ENCODE assay signal across 22 mouse cellular contexts in the genomic region with DNA sequence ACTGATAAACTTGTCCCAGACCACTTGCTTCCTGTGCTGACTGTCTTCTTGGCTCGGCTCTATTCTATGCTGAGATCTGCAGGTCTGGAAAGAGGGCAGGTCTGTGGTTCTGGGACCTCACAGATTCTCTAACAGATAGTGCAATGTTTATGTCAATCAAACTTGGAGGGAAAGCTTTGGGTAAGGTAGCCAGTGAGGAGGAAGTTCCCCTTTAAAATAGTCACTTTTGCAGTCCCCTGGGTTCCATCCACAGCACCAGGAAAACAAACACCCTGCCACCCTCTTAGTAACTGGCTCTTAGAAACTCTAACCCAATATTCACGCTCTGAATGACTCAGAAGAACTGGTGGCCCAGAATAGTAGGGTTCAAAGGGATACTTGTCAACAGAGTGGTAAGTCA. TPM values are rescaled to one million over a fixed set of nuclear protein-coding genes. Genes with fewer than 3 reads are reported as not detected.
DNase-seq lines count a peak whose midpoint lies in the region; ATAC-seq and TF ChIP-seq lines count a peak whose summit lies in the region.
"Had no signal": no experiment of that assay in that cellular context is flagged by ENCODE, and none has a peak within 500 bp of the region (broad histone marks: within the 10 kb centered on the region; RNA-seq: fewer than 3 reads in every experiment).

No protein-coding gene starts in this region.

- TF ChIP-seq CTCF in bone marrow macrophage, adult 2 months (IDR thresholded peaks at IDR 0.05; ENCODE audit: low read depth, low read length): no peak

- WGBS in heart, embryonic 11.5 days (ENCODE audit: insufficient replicate concordance): 21% methylated on average over 2 of the region's 2 CpGs
- 50% methylated on average over 2 of the region's 2 CpGs for WGBS in limb, embryonic 15.5 days
- 57% methylated on average over 2 of the region's 2 CpGs for WGBS in limb, embryonic 10.5 days

- ATAC-seq in heart, embryonic 11.5 days (replicated peaks; ENCODE audit: insufficient number of reproducible peaks, low FRiP score, low TSS enrichment): no peak
- ATAC-seq in limb, embryonic 15.5 days (ENCODE audit: insufficient number of reproducible peaks, low FRiP score, low TSS enrichment, low read depth): no peak
- ATAC-seq in megakaryocyte progenitor cell, adult 5-6 weeks (replicated peaks; ENCODE audit: poor library complexity): peak; percentile 36
- no peak for ATAC-seq in monocyte, adult 5-6 weeks (replicated peaks; ENCODE audit: insufficient number of reproducible peaks, low FRiP score, low TSS enrichment, poor library complexity, severe bottlenecking)
- ATAC-seq: forebrain, embryonic 16.5 days; intestine, embryonic 15.5 days; lung, postnatal 0 days; midbrain, embryonic 15.5 days had no signal

- no peak overlapping the region for H3K4me3 ChIP-seq in heart, embryonic 11.5 days (ENCODE audit: low read depth, low read length)
- no peak overlapping the region for H3K4me3 ChIP-seq in limb, embryonic 15.5 days
- H3K4me3 ChIP-seq in limb, embryonic 10.5 days: no peak overlapping the region
- no peak overlapping the region for H3K4me3 ChIP-seq in bone marrow macrophage, adult 2 months (ENCODE audit: insufficient read depth, low read length)
- H3K4me3 ChIP-seq: embryonic facial prominence, embryonic 15.5 days; hindbrain, embryonic 15.5 days; intestine, embryonic 15.5 days; midbrain, embryonic 15.5 days; neural tube, embryonic 15.5 days had no signal

- H3K9me3 ChIP-seq in heart, embryonic 11.5 days (replicated peaks; ENCODE audit: control insufficient read depth, low read length): no peaks in the 10 kb centered on the region
- no peaks in the 10 kb centered on the region for H3K9me3 ChIP-seq in limb, embryonic 15.5 days
- H3K9me3 ChIP-seq in limb, embryonic 10.5 days (replicated peaks): no peaks in the 10 kb centered on the region
- H3K9me3 ChIP-seq: embryonic facial prominence, embryonic 15.5 days; hindbrain, embryonic 15.5 days; intestine, embryonic 15.5 days; midbrain, embryonic 15.5 days; neural tube, embryonic 15.5 days had no signal

- intact Hi-C loops in heart, postnatal 25 days (cut with DNase I): no loop called here

- no peak for TF ChIP-seq POLR2A in bone marrow macrophage, adult 2 months (IDR thresholded peaks at IDR 0.05; ENCODE audit: borderline replicate concordance, low read depth, low read length)

- H3K4me1 ChIP-seq in heart, embryonic 11.5 days (ENCODE audit: control insufficient read depth, insufficient read depth, low read length): peaks cover 6% of the 10 kb centered on the region
- 0 out of 2 replicates have a peak, but pooled peaks cover 5% of the 10 kb centered on the region for H3K4me1 ChIP-seq in limb, embryonic 15.5 days
- H3K4me1 ChIP-seq in limb, embryonic 10.5 days: 0 out of 2 replicates have a peak, but pooled peaks cover 3% of the 10 kb centered on the region
- H3K4me1 ChIP-seq in bone marrow macrophage, adult 2 months (ENCODE audit: control insufficient read depth, insufficient read depth, low read length): peaks cover 27% of the 10 kb centered on the region
- H3K4me1 ChIP-seq: embryonic facial prominence, embryonic 15.5 days; hindbrain, embryonic 15.5 days; intestine, embryonic 15.5 days; midbrain, embryonic 15.5 days; neural tube, embryonic 15.5 days had no signal

- no peak overlapping the region for H3K9ac ChIP-seq in heart, embryonic 11.5 days (ENCODE audit: low read depth, low read length)
- 0 out of 2 replicates have a peak overlapping the region, but pooled peaks have one; percentile 15 for H3K9ac ChIP-seq in limb, embryonic 15.5 days
- H3K9ac ChIP-seq: embryonic facial prominence, embryonic 15.5 days; hindbrain, embryonic 15.5 days; intestine, embryonic 15.5 days; liver, embryonic 14.5 days; midbrain, embryonic 15.5 days; neural tube, embryonic 15.5 days had no signal

- H3K4me2 ChIP-seq in heart, embryonic 11.5 days: no peak overlapping the region
- no peak overlapping the region for H3K4me2 ChIP-seq in limb, embryonic 15.5 days
- H3K4me2 ChIP-seq: embryonic facial prominence, embryonic 15.5 days; hindbrain, embryonic 15.5 days; intestine, embryonic 15.5 days; midbrain, embryonic 15.5 days; neural tube, embryonic 15.5 days had no signal

- DNase-seq in heart, postnatal 25 days (ENCODE audit: low spot score): no peak
- no peak for DNase-seq in limb, embryonic 10.5 days (ENCODE audit: low spot score)
- DNase-seq: adrenal gland, adult 2 months; B cell, adult 2 months; cerebellum, postnatal 10 days; gastrocnemius, postnatal 36 days; kidney, postnatal 4 days; thymus, postnatal 36 days had no signal

- H3K36me3 ChIP-seq in heart, embryonic 11.5 days (ENCODE audit: control insufficient read depth, insufficient read depth, low read length): no peaks in the 10 kb centered on the region
- no peaks in the 10 kb centered on the region for H3K36me3 ChIP-seq in limb, embryonic 15.5 days
- H3K36me3 ChIP-seq in limb, embryonic 10.5 days: no peaks in the 10 kb centered on the region
- H3K36me3 ChIP-seq: embryonic facial prominence, embryonic 15.5 days; hindbrain, embryonic 15.5 days; intestine, embryonic 15.5 days; midbrain, embryonic 15.5 days; neural tube, embryonic 15.5 days had no signal

- H3K27me3 ChIP-seq in heart, embryonic 11.5 days (ENCODE audit: control insufficient read depth, insufficient read depth, low read length): no peaks in the 10 kb centered on the region
- H3K27me3 ChIP-seq in limb, embryonic 15.5 days: no peaks in the 10 kb centered on the region
- no peaks in the 10 kb centered on the region for H3K27me3 ChIP-seq in limb, embryonic 10.5 days (ENCODE audit: low read depth, poor library complexity, severe bottlenecking)
- H3K27me3 ChIP-seq: embryonic facial prominence, embryonic 15.5 days; hindbrain, embryonic 15.5 days; intestine, embryonic 15.5 days; midbrain, embryonic 15.5 days; neural tube, embryonic 15.5 days had no signal

- peak overlapping the region; percentile 17; the same call in 1 of the 2 replicates for H3K27ac ChIP-seq in heart, embryonic 11.5 days (ENCODE audit: low read depth, low read length)
- H3K27ac ChIP-seq in limb, embryonic 15.5 days: no peak overlapping the region
- H3K27ac ChIP-seq in limb, embryonic 10.5 days: no peak overlapping the region
- H3K27ac ChIP-seq in bone marrow macrophage, adult 2 months (ENCODE audit: insufficient read depth, low read depth, low read length): peak overlapping the region; percentile 54
- H3K27ac ChIP-seq: embryonic facial prominence, embryonic 15.5 days; hindbrain, embryonic 15.5 days; intestine, embryonic 15.5 days; liver, embryonic 14.5 days; midbrain, embryonic 15.5 days; neural tube, embryonic 15.5 days had no signal

RNA-seq across cellular contexts. Expression of a gene that starts 1.7 kb away (rescaled TPM):
- 0.52 and 0.90 TPM in 2 replicates for polyA plus RNA-seq in heart, embryonic 11.5 days (2014; fragmentation: Nextera tagmentation; extraction: Ambion mirVana)
- total RNA-seq in heart, postnatal 25 days (2021): 1 to 10 TPM; 1.1 to 1.4 TPM
- 0.10 and 0.51 TPM in 2 replicates for polyA plus RNA-seq in limb, embryonic 15.5 days (2015; fragmentation: Nextera tagmentation; extraction: Ambion mirVana)
- polyA plus RNA-seq in limb, embryonic 10.5 days (2016; fragmentation: Nextera tagmentation; extraction: Ambion mirVana): 0.34 and 0.93 TPM in 2 replicates
- polyA plus RNA-seq in bone marrow macrophage, adult 2 months (2012; ENCODE audit: insufficient read depth, insufficient read length, missing spikeins): 6.2 TPM in 1 of 2 replicates, not detected in the other
- total RNA-seq in megakaryocyte progenitor cell, adult 5-6 weeks (2015): not detected in 2 replicates
- 1.9 TPM in 1 of 2 replicates, not detected in the other for total RNA-seq in megakaryocyte progenitor cell, adult 5-6 weeks (2017)
- total RNA-seq in monocyte, adult 5-6 weeks (2017): 1.5 to 2.6 TPM in 2 of 3 replicates, not detected in the other
- total RNA-seq: gastrocnemius, postnatal 36 days; megakaryocyte-erythroid progenitor cell, adult 5-6 weeks had no signal
- polyA plus RNA-seq: hindbrain, embryonic 15.5 days had no signal

RNA-seq across cellular contexts. Expression of a gene that starts 2.2 kb away (rescaled TPM):
- polyA plus RNA-seq in heart, embryonic 11.5 days (2014; fragmentation: Nextera tagmentation; extraction: Ambion mirVana): 7.0 and 10.2 TPM in 2 replicates
- total RNA-seq in heart, postnatal 25 days (2021): 1 to 10 TPM in 1 of 2 experiments, under 1 TPM in 1; 0.87 to 1.0 TPM
- polyA plus RNA-seq in limb, embryonic 15.5 days (2015; fragmentation: Nextera tagmentation; extraction: Ambion mirVana): 10.7 and 11.9 TPM in 2 replicates
- polyA plus RNA-seq in limb, embryonic 10.5 days (2016; fragmentation: Nextera tagmentation; extraction: Ambion mirVana): 6.5 and 11.9 TPM in 2 replicates
- 5.2 TPM in 1 of 2 replicates, not detected in the other for polyA plus RNA-seq in bone marrow macrophage, adult 2 months (2012; ENCODE audit: insufficient read depth, insufficient read length, missing spikeins)
- total RNA-seq in megakaryocyte progenitor cell, adult 5-6 weeks (2015): 0.35 and 0.61 TPM in 2 replicates
- not detected in 2 replicates for total RNA-seq in megakaryocyte progenitor cell, adult 5-6 weeks (2017)
- 2.8 TPM in 1 of 3 replicates, not detected in the others for total RNA-seq in monocyte, adult 5-6 weeks (2017)

RNA-seq across cellular contexts. Expression of a gene that starts 7.8 kb away (rescaled TPM):
- polyA plus RNA-seq in heart, embryonic 11.5 days (2014; fragmentation: Nextera tagmentation; extraction: Ambion mirVana): 17.0 and 25.5 TPM in 2 replicates
- total RNA-seq in heart, postnatal 25 days (2021): 10 to 100 TPM; 44.8 TPM
- polyA plus RNA-seq in limb, embryonic 15.5 days (2015; fragmentation: Nextera tagmentation; extraction: Ambion mirVana): 56.0 and 64.3 TPM in 2 replicates
- polyA plus RNA-seq in limb, embryonic 10.5 days (2016; fragmentation: Nextera tagmentation; extraction: Ambion mirVana): 54.1 and 69.8 TPM in 2 replicates
- polyA plus RNA-seq in bone marrow macrophage, adult 2 months (2012; ENCODE audit: insufficient read depth, insufficient read length, missing spikeins): 72.6 and 79.8 TPM in 2 replicates
- 12.5 and 19.1 TPM in 2 replicates for total RNA-seq in megakaryocyte progenitor cell, adult 5-6 weeks (2015)
- 22.8 and 35.4 TPM in 2 replicates for total RNA-seq in megakaryocyte progenitor cell, adult 5-6 weeks (2017)
- total RNA-seq in monocyte, adult 5-6 weeks (2017): 47.0 to 167 TPM (median 102 TPM) in 3 replicates

RNA-seq across cellular contexts. Expression of a gene that starts 8.8 kb away (rescaled TPM):
- polyA plus RNA-seq in heart, embryonic 11.5 days (2014; fragmentation: Nextera tagmentation; extraction: Ambion mirVana): 66.6 and 66.8 TPM in 2 replicates
- 10 to 100 TPM in 1 of 2 experiments, 1 to 10 TPM in 1; 9.9 to 11.1 TPM for total RNA-seq in heart, postnatal 25 days (2021)
- polyA plus RNA-seq in limb, embryonic 15.5 days (2015; fragmentation: Nextera tagmentation; extraction: Ambion mirVana): 97.7 and 99.9 TPM in 2 replicates
- polyA plus RNA-seq in limb, embryonic 10.5 days (2016; fragmentation: Nextera tagmentation; extraction: Ambion mirVana): 180 and 189 TPM in 2 replicates
- 13.7 and 18.2 TPM in 2 replicates for polyA plus RNA-seq in bone marrow macrophage, adult 2 months (2012; ENCODE audit: insufficient read depth, insufficient read length, missing spikeins)
- total RNA-seq in megakaryocyte progenitor cell, adult 5-6 weeks (2015): 13.7 and 23.2 TPM in 2 replicates
- total RNA-seq in megakaryocyte progenitor cell, adult 5-6 weeks (2017): 18.2 and 22.6 TPM in 2 replicates
- total RNA-seq in monocyte, adult 5-6 weeks (2017): 3.7 to 14.4 TPM (median 10.5 TPM) in 3 replicates

RNA-seq across cellular contexts. Expression of a gene that starts 11.6 kb away (rescaled TPM):
- polyA plus RNA-seq in heart, embryonic 11.5 days (2014; fragmentation: Nextera tagmentation; extraction: Ambion mirVana): 3.2 and 4.0 TPM in 2 replicates
- total RNA-seq in heart, postnatal 25 days (2021): under 1 TPM in 1 of 2 experiments, not detected in 1; 0.60 TPM
- polyA plus RNA-seq in limb, embryonic 15.5 days (2015; fragmentation: Nextera tagmentation; extraction: Ambion mirVana): 6.9 and 7.4 TPM in 2 replicates
- 3.5 and 6.2 TPM in 2 replicates for polyA plus RNA-seq in limb, embryonic 10.5 days (2016; fragmentation: Nextera tagmentation; extraction: Ambion mirVana)
- polyA plus RNA-seq in bone marrow macrophage, adult 2 months (2012; ENCODE audit: insufficient read depth, insufficient read length, missing spikeins): 1.3 TPM in 2 replicates
- total RNA-seq in megakaryocyte progenitor cell, adult 5-6 weeks (2015): 0.49 TPM in 1 of 2 replicates, not detected in the other
- not detected in 2 replicates for total RNA-seq in megakaryocyte progenitor cell, adult 5-6 weeks (2017)
- not detected in 3 replicates for total RNA-seq in monocyte, adult 5-6 weeks (2017)
- total RNA-seq: gastrocnemius, postnatal 36 days had no signal

Comparison
In these comparisons a context has a peak if more than half of its experiments do, and no peak if none do; other contexts are left out.
1. H3K27ac ChIP-seq: peak in heart, embryonic 11.5 days (single experiment) and bone marrow macrophage, adult 2 months (single experiment); none in limb, embryonic 15.5 days (single experiment) and limb, embryonic 10.5 days (single experiment).